Mouse (Mus musculus) regulatory T cell (primary cell): ENCODE measurements around the gene Gabarapl2.

Source experiments
- in situ Hi-C: fragments of 300-600 bp; cut with MboI, MseI; formaldehyde crosslinking; loops from one replicate; pipeline ENCODE4 v1.15.1; 2025; ENCODE audit warnings: high pct_unique_total_duplicates

Gene Gabarapl2

DNA sequence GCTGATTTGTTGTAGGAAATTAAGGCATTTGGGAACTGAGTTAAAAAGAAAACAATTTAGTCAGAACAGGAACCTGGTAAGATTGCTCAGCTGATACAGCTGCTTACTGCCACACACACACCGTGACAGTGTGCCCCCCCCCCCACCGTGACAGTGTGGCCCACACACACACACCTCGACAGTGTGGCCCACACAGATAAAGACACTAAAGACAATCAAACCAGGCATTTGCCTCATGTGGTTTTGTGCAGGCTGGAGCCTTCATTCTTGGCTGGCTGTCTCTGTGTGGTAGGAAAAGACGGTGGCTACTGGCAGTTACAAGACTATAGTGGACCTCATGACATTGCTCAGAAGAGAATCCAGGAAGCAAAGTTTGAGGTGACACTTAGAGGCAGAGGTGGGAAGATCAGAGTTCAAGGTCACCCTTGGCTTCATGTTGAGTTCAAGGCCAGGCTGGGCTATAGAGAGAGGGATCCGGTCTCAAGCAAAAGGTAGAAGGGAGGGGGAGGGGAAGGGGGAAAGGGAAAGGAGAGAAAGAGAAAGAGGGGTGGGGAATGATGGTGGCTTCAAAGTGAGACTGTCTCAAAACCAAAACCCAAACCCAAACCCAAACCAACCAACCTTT lies 26.9 kb downstream of the Gabarapl2 start:
- in situ Hi-C loops = no loop called here

GRCm38 (mm10) chr8:111968541-111968940 lies 28.0 kb downstream of the Gabarapl2 start:
- in situ Hi-C loops = no loop called here

GRCm38 (mm10) chr8:111968991-111969390 lies 28.5 kb downstream of the Gabarapl2 start:
- in situ Hi-C loops = no loop called here

GRCm38 (mm10) chr8:111974138-111974537 lies 33.6 kb downstream of the Gabarapl2 start:
- in situ Hi-C loops = no loop called here

GRCm38 (mm10) chr8:111975706-111976105 lies 35.2 kb downstream of the Gabarapl2 start:
- in situ Hi-C loops = no loop called here

GRCm38 (mm10) chr8:111976326-111976725 lies 35.8 kb downstream of the Gabarapl2 start:
- in situ Hi-C loops = no loop called here

DNA sequence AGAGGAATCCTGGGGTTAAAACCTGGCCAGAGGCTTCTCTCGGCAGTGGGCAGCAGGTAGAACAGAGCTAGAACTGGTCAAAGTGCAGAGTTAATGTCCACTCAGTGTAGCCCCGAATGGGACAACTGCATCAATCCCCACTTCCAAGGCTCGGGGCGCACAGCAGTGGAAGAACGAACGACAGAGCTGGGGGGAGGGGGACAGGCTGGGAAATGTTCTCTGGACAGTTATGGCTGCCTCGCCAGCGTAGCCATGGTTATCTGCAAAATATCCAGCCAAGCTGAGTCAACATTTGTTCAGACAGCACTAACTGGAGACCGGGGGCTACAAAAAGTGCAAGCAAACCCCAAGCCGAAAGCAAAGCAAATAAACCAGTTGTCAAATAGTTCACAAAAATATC lies 37.6 kb downstream of the Gabarapl2 start:
- in situ Hi-C loops = no loop called here

DNA sequence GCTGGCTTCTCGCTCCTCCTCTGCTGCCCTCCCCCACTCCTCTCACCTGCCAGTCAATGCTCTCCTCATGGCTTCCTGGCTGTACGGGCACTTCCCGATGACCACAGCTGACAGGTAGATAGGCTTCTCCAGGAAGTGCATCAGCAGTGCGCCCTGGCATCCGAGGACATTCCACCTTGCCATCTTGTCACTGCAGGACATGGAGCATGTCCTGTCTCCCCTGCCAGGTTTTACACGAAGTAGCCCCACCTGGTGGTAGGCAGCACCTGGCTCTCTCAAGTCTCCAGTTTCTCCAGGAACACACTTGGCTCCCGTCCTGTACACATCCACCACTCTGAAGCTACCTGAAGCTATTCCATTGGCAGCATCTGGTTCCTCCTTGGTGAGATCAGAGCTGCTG lies 41.6 kb downstream of the Gabarapl2 start:
- in situ Hi-C loops = no loop called here

DNA sequence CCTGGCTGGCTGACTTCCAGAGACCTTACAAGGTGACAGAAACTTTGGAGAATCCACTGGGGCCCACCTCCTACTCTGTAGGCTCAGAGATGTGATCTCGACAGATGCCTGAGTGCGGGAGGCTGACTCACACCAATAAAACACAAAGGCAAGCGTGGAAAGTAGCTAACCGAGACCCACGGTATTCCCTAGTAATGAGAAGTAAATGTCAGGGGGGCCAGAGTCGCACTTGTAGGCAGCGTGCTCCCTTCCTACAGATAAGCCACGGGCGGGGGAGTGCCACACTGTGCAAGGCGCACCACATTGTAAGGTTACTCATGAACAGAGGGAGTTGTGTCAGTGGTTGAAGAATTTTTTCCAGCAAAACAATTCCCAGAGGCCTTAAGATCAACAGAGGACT lies 44.0 kb downstream of the Gabarapl2 start:
- in situ Hi-C loops = no loop called here

GRCm38 (mm10) chr8:111989911-111990310 lies 49.4 kb downstream of the Gabarapl2 start:
- in situ Hi-C loops = loop anchor here (5.0 kb wide), 1 partner anchor 48 kb away; the partner anchor contains the start of gene Gabarapl2

- in situ Hi-C loops = loop anchor here (5.0 kb wide), 1 partner anchor 49 kb away; the partner anchor contains the start of gene Gabarapl2
Measured at GRCm38 (mm10) chr8:111991278-111991677, 50.8 kb downstream of the Gabarapl2 start.

- in situ Hi-C loops = loop anchor here (5.0 kb wide), 1 partner anchor 50 kb away; the partner anchor contains the start of gene Gabarapl2
Measured at GRCm38 (mm10) chr8:111992013-111992702, 51.7 kb downstream of the Gabarapl2 start, which contains the start of gene Adat1. Adat1 (minus strand) TSS chr8:111992302.

DNA sequence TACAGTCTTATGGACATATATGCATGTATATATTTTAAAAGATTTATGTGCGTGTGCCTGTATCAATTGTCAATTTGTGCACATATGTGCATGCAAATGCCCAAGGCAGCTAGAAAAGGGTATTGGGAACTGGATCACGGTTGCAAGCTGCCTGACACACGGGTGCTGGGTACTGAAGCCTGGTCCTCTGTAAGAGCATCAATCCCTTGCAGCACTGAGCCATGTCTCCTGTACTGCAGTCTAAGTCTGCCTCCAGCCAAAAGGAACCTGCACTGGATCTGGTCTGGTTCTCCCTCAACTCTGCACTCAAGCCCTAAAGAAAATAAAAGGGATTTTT lies 52.2 kb downstream of the Gabarapl2 start:
- in situ Hi-C loops = loop anchor here (5.0 kb wide), 1 partner anchor 50 kb away; the partner anchor contains the start of gene Gabarapl2
